Mouse (Mus musculus): ENCODE measurements at regions not wholly inside any gene's neighbourhood (a gene's known extent, or its start where the extent isn't known, plus 50 kb on each side); places are given as distances from the start of the nearest gene placed in this dataset.
"Not testable (repeated sequence)": the region's sequence is repeated elsewhere in the genome, so short reads cannot be mapped to it uniquely, and the experiment has no call there.

DNA sequence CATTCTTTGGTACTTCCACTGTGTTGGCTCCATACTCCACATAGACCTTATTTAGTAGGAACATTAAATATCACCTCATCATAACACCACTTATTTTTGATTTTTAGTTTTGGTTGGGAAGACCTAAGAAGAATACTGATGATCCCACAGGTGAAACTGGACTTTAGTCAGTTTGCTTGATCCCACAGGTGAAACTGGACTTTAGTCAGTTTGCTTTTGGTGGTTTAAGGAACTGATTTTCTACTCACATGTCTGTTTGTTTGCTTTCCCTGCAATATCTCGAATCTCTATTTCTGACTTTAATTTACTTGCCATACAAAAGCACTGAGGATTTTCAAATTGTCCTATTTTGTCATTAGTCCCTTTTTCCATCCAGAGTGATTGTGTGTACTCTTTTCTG is 680.8 kb downstream of the Brinp3 start:
- Histone ChIP-seq H3K27me3 (replicated peaks) (no peaks in the 10 kb centered on the region), H3K36me3 (no peaks in the 10 kb centered on the region), H3K9ac (no peak overlapping the region), H3K4me2 (replicated peaks) (no peak overlapping the region), H3K4me1 (replicated peaks) (no peaks in the 10 kb centered on the region), H3K4me3 (replicated peaks) (no peak overlapping the region), H3K27ac (no peak overlapping the region), H3K9me3 (no peaks in the 10 kb centered on the region)
- WGBS = 73% methylated on average over 1 of the region's 1 CpGs
- ATAC-seq = peak; percentile 72

DNA sequence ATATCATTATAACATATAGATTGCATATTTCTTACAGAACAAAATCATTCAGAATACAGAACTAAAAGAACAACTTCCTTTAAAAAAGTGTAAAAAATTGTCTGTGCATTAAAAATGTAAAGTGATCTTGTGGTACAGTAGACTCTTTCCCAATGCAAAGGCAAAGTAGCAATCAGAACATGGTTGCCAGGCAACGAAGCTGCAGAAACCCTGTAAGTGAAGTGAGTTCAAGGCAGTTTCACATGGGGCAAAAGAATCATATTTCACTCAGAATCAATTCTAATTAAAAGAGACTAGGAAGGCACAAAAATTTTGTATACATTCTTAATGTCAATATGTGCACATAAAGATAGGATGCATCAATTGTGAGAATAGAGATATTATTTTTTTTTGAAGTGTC is 692.2 kb downstream of the Brinp3 start:
- Histone ChIP-seq H3K4me1 (replicated peaks) (no peaks in the 10 kb centered on the region), H3K4me3 (replicated peaks) (no peak overlapping the region), H3K4me2 (replicated peaks) (no peak overlapping the region), H3K27ac (no peak overlapping the region), H3K27me3 (replicated peaks) (no peaks in the 10 kb centered on the region), H3K9ac (no peak overlapping the region), H3K9me3 (no peaks in the 10 kb centered on the region), H3K36me3 (no peaks in the 10 kb centered on the region)
- no peak for ATAC-seq
- 73% methylated on average over 1 of the region's 1 CpGs for WGBS

GRCm38 (mm10) chr1:147187251-147188025 is 692.9 kb downstream of the Brinp3 start:
- H3K36me3 ChIP-seq = no peaks in the 10 kb centered on the region
- no peaks in the 10 kb centered on the region for H3K4me1 ChIP-seq (replicated peaks)
- no peaks in the 10 kb centered on the region for H3K27me3 ChIP-seq (replicated peaks)
- no peak for ATAC-seq
- no peak overlapping the region for H3K4me3 ChIP-seq (replicated peaks)
- WGBS = 75% methylated on average over 6 of the region's 6 CpGs
- no peak overlapping the region for H3K4me2 ChIP-seq (replicated peaks)
- H3K9me3 ChIP-seq = no peaks in the 10 kb centered on the region
- no peak overlapping the region for H3K27ac ChIP-seq
- H3K9ac ChIP-seq = no peak overlapping the region

GRCm38 (mm10) chr1:147199959-147200358 is 705.4 kb downstream of the Brinp3 start:
- 97% methylated on average over 2 of the region's 2 CpGs for WGBS
- not testable (repeated sequence) for H3K27me3 ChIP-seq (replicated peaks); H3K27ac ChIP-seq; H3K9me3 ChIP-seq; H3K9ac ChIP-seq; H3K36me3 ChIP-seq; ATAC-seq; H3K4me3 ChIP-seq (replicated peaks); H3K4me2 ChIP-seq (replicated peaks); H3K4me1 ChIP-seq (replicated peaks)

DNA sequence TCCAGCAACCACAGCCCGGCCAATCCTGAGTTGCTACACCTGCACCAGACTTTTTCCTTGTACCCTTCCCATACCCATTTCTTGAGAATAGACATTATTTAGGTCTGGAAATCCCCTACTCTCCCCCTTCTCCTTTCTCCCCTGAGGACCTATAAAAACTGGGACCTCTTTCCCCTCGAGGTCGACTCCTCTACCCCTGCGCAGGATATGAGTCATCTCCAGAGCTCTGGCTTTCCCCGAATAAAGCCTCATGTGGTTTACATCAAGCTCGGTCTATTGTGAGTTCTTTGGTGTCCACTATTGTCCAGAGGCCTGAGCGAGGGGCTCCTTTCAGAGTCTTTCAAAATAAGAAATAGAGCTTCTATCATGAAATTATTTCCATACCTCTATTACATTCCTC is 720.3 kb downstream of the Brinp3 start:
- H3K4me3 ChIP-seq (replicated peaks); ATAC-seq; H3K27ac ChIP-seq; H3K4me1 ChIP-seq (replicated peaks); H3K27me3 ChIP-seq (replicated peaks); H3K9me3 ChIP-seq; H3K36me3 ChIP-seq; H3K4me2 ChIP-seq (replicated peaks); H3K9ac ChIP-seq: not testable (repeated sequence)
- 79% methylated on average over 7 of the region's 7 CpGs for WGBS

DNA sequence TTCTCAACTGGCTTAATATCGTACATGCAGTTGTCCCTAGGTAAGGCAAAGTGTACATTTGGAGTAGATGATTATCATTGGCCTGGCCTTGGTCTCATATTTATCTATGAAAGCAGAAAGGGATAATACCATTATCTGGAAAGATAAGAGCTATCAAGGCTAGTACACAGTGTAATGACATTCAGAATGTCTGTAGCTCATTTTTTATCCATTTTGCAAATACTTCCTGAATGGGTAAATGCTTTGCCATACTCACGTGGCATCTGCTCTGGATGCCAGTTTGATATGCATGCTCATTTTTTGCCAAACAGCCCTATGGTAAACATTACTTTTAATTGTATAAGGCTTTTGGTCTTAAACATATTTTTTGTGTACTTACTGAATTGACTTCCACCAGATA is 723.4 kb downstream of the Brinp3 start:
- H3K4me3 ChIP-seq (replicated peaks) = no peak overlapping the region
- H3K36me3 ChIP-seq = no peaks in the 10 kb centered on the region
- no peaks in the 10 kb centered on the region for H3K9me3 ChIP-seq
- H3K27me3 ChIP-seq (replicated peaks) = no peaks in the 10 kb centered on the region
- no peak; the same call in 1 of the 2 replicates for ATAC-seq
- H3K4me1 ChIP-seq (replicated peaks) = no peaks in the 10 kb centered on the region
- H3K27ac ChIP-seq = no peak overlapping the region
- no peak overlapping the region for H3K9ac ChIP-seq
- WGBS = 58% methylated on average over 2 of the region's 2 CpGs
- H3K4me2 ChIP-seq (replicated peaks) = no peak overlapping the region

- H3K27me3 ChIP-seq (replicated peaks) = no peaks in the 10 kb centered on the region
- no peak overlapping the region for H3K27ac ChIP-seq
- no peak overlapping the region for H3K4me3 ChIP-seq (replicated peaks)
- no peak for ATAC-seq
- H3K4me2 ChIP-seq (replicated peaks) = no peak overlapping the region
- no peak overlapping the region for H3K9ac ChIP-seq
- H3K36me3 ChIP-seq = no peaks in the 10 kb centered on the region
- H3K9me3 ChIP-seq = no peaks in the 10 kb centered on the region
- 87% methylated on average over 2 of the region's 2 CpGs for WGBS
- H3K4me1 ChIP-seq (replicated peaks) = no peaks in the 10 kb centered on the region
Measured at GRCm38 (mm10) chr1:147219438-147219837, 724.9 kb downstream of the Brinp3 start.

GRCm38 (mm10) chr1:147223232-147223925 is 728.8 kb downstream of the Brinp3 start:
- Histone ChIP-seq H3K4me2 (replicated peaks) (no peak overlapping the region), H3K9ac (no peak overlapping the region), H3K4me3 (replicated peaks) (no peak overlapping the region), H3K36me3 (no peaks in the 10 kb centered on the region), H3K27ac (no peak overlapping the region), H3K4me1 (replicated peaks) (no peaks in the 10 kb centered on the region), H3K9me3 (no peaks in the 10 kb centered on the region), H3K27me3 (replicated peaks) (no peaks in the 10 kb centered on the region)
- WGBS = 69% methylated on average over 3 of the region's 3 CpGs
- no peak for ATAC-seq

GRCm38 (mm10) chr1:147237565-147237964 is 743.0 kb downstream of the Brinp3 start:
- WGBS = 61% methylated on average over 3 of the region's 3 CpGs

GRCm38 (mm10) chr1:147239108-147239507 is 744.5 kb downstream of the Brinp3 start:
- H3K4me1 ChIP-seq (replicated peaks) = no peaks in the 10 kb centered on the region
- 77% methylated on average over 3 of the region's 3 CpGs for WGBS
- H3K9ac ChIP-seq = no peak overlapping the region

More at GRCm38 (mm10) chr1:147237565-147237964, 743.0 kb downstream of the Brinp3 start:
- no peak overlapping the region for H3K9ac ChIP-seq
- H3K9me3 ChIP-seq = no peaks in the 10 kb centered on the region
- H3K4me1 ChIP-seq (replicated peaks) = no peaks in the 10 kb centered on the region
- no peak overlapping the region for H3K27ac ChIP-seq
- no peak overlapping the region for H3K4me3 ChIP-seq (replicated peaks)
- H3K36me3 ChIP-seq = no peaks in the 10 kb centered on the region
- H3K27me3 ChIP-seq (replicated peaks) = no peaks in the 10 kb centered on the region
- ATAC-seq = no peak
- no peak overlapping the region for H3K4me2 ChIP-seq (replicated peaks)

GRCm38 (mm10) chr1:147273324-147273723 is 778.8 kb downstream of the Brinp3 start:
- no peak overlapping the region for H3K4me2 ChIP-seq (replicated peaks)
- H3K9ac ChIP-seq = no peak overlapping the region
- H3K36me3 ChIP-seq = no peaks in the 10 kb centered on the region
- no peaks in the 10 kb centered on the region for H3K9me3 ChIP-seq
- H3K4me1 ChIP-seq (replicated peaks) = no peaks in the 10 kb centered on the region
- no peak for ATAC-seq
- no peaks in the 10 kb centered on the region for H3K27me3 ChIP-seq (replicated peaks)
- no peak overlapping the region for H3K27ac ChIP-seq
- 81% methylated on average over 1 of the region's 1 CpGs for WGBS
- H3K4me3 ChIP-seq (replicated peaks) = no peak overlapping the region

More at GRCm38 (mm10) chr1:147239108-147239507, 744.5 kb downstream of the Brinp3 start:
- H3K27ac ChIP-seq = no peak overlapping the region
- no peaks in the 10 kb centered on the region for H3K9me3 ChIP-seq
- no peak for ATAC-seq
- no peaks in the 10 kb centered on the region for H3K27me3 ChIP-seq (replicated peaks)
- H3K4me3 ChIP-seq (replicated peaks) = no peak overlapping the region
- H3K36me3 ChIP-seq = no peaks in the 10 kb centered on the region
- no peak overlapping the region for H3K4me2 ChIP-seq (replicated peaks)

DNA sequence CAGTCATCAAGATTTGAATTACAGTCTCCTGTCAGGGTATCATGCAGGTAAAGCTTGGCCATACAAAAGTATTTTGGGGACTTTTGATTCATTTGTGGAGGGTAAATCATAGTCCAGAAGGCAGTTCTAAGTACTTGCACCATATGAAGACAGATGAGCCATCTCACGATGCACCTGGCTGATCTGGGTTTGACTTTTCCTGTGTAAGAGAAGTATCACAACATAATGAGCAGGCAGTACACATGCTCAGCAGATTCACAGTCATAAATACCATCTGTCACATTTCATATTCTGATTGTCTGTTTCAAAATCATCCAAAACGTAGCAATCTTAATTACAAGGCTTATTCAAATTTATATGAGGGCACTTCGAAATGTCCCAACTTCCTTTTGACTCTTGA is 796.6 kb downstream of the Brinp3 start:
- H3K36me3 ChIP-seq = no peaks in the 10 kb centered on the region
- no peak for ATAC-seq
- no peaks in the 10 kb centered on the region for H3K27me3 ChIP-seq (replicated peaks)
- H3K4me2 ChIP-seq (replicated peaks) = no peak overlapping the region
- no peaks in the 10 kb centered on the region for H3K4me1 ChIP-seq (replicated peaks)
- no peak overlapping the region for H3K9ac ChIP-seq
- no peak overlapping the region for H3K27ac ChIP-seq
- WGBS = 86% methylated on average over 3 of the region's 3 CpGs
- H3K4me3 ChIP-seq (replicated peaks) = no peak overlapping the region
- H3K9me3 ChIP-seq = no peaks in the 10 kb centered on the region

DNA sequence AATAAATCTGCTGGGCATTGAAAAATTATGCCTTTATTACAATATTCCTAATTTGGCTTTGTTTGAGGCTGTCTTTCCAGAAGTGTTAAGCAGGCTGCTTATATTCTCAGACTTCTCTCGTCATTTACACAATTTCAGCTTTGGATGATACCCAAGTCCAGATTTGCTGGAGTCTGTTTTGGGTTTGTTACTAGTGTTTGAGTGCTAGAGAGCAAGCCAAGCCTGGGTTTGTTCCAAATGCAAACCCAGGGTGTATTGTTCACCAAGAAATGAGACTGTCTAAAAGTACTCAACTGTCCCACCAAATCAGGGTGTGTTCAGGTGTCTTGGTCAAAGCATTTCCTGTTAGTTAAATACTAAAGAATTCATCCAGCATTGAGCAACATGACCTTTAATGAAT is 814.7 kb downstream of the Brinp3 start:
- no peak overlapping the region for H3K9ac ChIP-seq
- H3K4me3 ChIP-seq (replicated peaks) = no peak overlapping the region
- H3K27me3 ChIP-seq (replicated peaks) = no peaks in the 10 kb centered on the region
- ATAC-seq = no peak
- no peak overlapping the region for H3K4me2 ChIP-seq (replicated peaks)
- WGBS = 69% methylated on average over 1 of the region's 1 CpGs
- H3K27ac ChIP-seq = no peak overlapping the region
- no peaks in the 10 kb centered on the region for H3K9me3 ChIP-seq
- H3K36me3 ChIP-seq = no peaks in the 10 kb centered on the region
- no peaks in the 10 kb centered on the region for H3K4me1 ChIP-seq (replicated peaks)
